Mouse (Mus musculus) Patski (cell line): ENCODE data around the gene Ran. TPM values are rescaled to one million over a fixed set of nuclear protein-coding genes. Genes with fewer than 3 reads are reported as not detected.

Experiments
- ATAC-seq: fragments of 100-300 bp; one replicate; pipeline ENCODE4 v1.8.0; 2021
- CTCF ChIA-PET: fragments of 350-600 bp; sonication (Branson Sonifier 250); formaldehyde crosslinking; loops from one replicate; lab custom pipeline; 2022; ENCODE audit warnings: inconsistent platforms; lab: Charles Lee
- POLR2A ChIA-PET: fragments of 350-600 bp; sonication (Branson Sonifier 250); formaldehyde crosslinking; loops from one replicate; lab custom pipeline; 2022; ENCODE audit warnings: antibody characterized with exemption, inconsistent platforms; lab: Charles Lee
- DNase-seq: peaks from one replicate; pipeline ENCODE4 v3.0.0-alpha.2; 2011; ENCODE audit warnings: low read depth, low spot score
- H3K27me3 ChIP-seq: fragments of 371-371 bp; one replicate; pipeline ENCODE4 v1.5.1; 2021
- CTCF ChIP-seq: fragments of 100-300 bp; IDR thresholded peaks from one replicate; pipeline ENCODE4 v1.5.1; 2021
- in situ Hi-C: fragments of 300-500 bp; cut with MboI; formaldehyde crosslinking; loops from 3 replicates; pipeline ENCODE4 v1.11.1; 2018; ENCODE audit warnings: low pct_unique_long_range_greater_than_20kb, mixed read lengths
- polyA plus RNA-seq: library from polyadenylated mRNA; unstranded; gene quantifications from one replicate; pipeline ENCODE4 v1.2.3, GENCODE M21; 2021

Ran gene
- polyA plus RNA-seq, 1 experiment from 2014 or later, result 609 TPM

DNA sequence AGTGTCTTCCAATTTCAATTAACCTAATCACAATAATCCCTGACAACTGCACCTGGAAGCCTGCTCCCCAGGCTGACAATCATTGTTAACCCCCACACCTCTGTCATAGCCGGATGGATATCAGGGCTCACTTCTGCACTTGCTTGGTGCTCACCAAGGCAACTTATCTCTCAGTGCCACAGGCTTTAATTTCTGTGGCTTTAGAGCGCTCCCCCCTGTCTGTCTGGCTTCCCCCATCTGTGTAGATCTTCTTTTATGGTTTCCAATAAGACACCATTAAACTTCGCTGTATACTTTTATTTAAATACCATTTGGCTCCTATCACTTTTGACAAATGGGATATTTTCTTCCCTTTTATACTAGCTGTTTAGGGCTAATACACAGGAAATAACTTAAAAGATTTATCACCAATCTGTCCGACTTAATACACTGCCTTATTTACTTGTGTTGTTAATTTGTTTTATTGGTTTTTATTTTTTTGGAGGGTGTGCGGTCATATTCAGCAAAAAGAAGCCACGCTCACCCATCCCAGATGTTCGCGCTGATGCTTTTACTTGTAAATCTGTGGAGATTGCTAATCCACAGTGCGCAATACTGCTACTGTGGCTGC is 34.9 kb downstream of the Ran start:
- CTCF ChIA-PET, result no interaction called here
- no peak for DNase-seq
- TF ChIP-seq CTCF, result no peak

GRCm38 (mm10) chr5:129059116-129059515 is 39.2 kb downstream of the Ran start:
- CTCF ChIA-PET, result interaction anchor here (1.0 to 1.5 kb wide), 3 partner anchors 28 to 534 kb away, joined by 3 to 7 read pairs (median 6); no protein-coding TSS in a partner anchor
- DNase-seq, result no peak
- in situ Hi-C loops, result loop anchor here (25.0 kb wide), 1 partner anchor 328 kb away; no protein-coding TSS in a partner anchor
- peaks cover 18% of the 10 kb centered on the region for H3K27me3 ChIP-seq
- peak; percentile 40 for ATAC-seq
- TF ChIP-seq CTCF, result peak; percentile 59
- POLR2A ChIA-PET, result interaction anchor here (0.6 kb wide), 3 partner anchors 13 to 537 kb away, joined by 4 read pairs; no protein-coding TSS in a partner anchor

More for the DNA sequence above, 34.9 kb downstream of the Ran start:
- in situ Hi-C loops, result loop anchor here (25.0 kb wide), 1 partner anchor 333 kb away; no protein-coding TSS in a partner anchor
- POLR2A ChIA-PET, result no interaction called here
- ATAC-seq, result no peak
- H3K27me3 ChIP-seq, result peaks cover 20% of the 10 kb centered on the region

GRCm38 (mm10) chr5:129061579-129061978 is 41.7 kb downstream of the Ran start:
- no peak for DNase-seq
- CTCF ChIA-PET, result interaction anchor here (1.6 to 2.7 kb wide), 2 partner anchors 461 to 524 kb away, joined by 4 to 11 read pairs; no protein-coding TSS in a partner anchor
- peak; percentile 92 for TF ChIP-seq CTCF
- peaks cover 17% of the 10 kb centered on the region for H3K27me3 ChIP-seq
- no peak for ATAC-seq
- in situ Hi-C loops, result loop anchor here (5.0 to 25.0 kb wide), 2 partner anchors 326 to 526 kb away; no protein-coding TSS in a partner anchor
- POLR2A ChIA-PET, result no interaction called here

GRCm38 (mm10) chr5:129063037-129063791 is 43.3 kb downstream of the Ran start:
- TF ChIP-seq CTCF, result peak; percentile 84
- ChIA-PET CTCF (interaction anchor here (0.8 to 2.7 kb wide), 12 partner anchors 10 to 530 kb away, joined by 3 to 11 read pairs (median 4); no protein-coding TSS in a partner anchor), POLR2A (interaction anchor here (0.7 kb wide), 1 partner anchor 58 kb away, joined by 3 read pairs; no protein-coding TSS in a partner anchor)
- H3K27me3 ChIP-seq, result peaks cover 10% of the 10 kb centered on the region
- in situ Hi-C loops, result loop anchor here (5.0 to 25.0 kb wide), 2 partner anchors 324 to 524 kb away; no protein-coding TSS in a partner anchor
- DNase-seq, result no peak
- ATAC-seq, result no peak

DNA sequence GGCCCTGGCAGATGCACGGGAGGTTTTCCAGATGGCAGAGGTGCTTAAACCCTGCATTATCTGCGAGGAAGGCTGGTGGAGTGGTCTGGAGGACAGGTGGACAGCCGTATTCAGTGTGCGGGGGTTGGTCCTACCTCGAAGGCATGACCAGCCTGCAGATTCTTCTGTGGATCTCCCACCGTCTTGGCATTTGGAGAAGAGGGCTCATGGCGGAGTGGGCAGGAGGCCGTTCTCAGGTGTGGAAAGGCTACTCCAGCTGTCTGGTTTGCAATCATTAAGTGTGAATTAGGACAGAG is 43.9 kb downstream of the Ran start:
- POLR2A ChIA-PET, result interaction anchor here (1.9 kb wide), 1 partner anchor 520 kb away, joined by 4 read pairs; the partner anchor contains the start of gene Mmp17
- CTCF ChIA-PET, result interaction anchor here (1.4 to 1.7 kb wide), 3 partner anchors 17 to 56 kb away, joined by 4 to 8 read pairs (median 4); no protein-coding TSS in a partner anchor
- no peak for TF ChIP-seq CTCF
- ATAC-seq (no peak), DNase-seq (no peak)
- H3K27me3 ChIP-seq, result peaks cover 8% of the 10 kb centered on the region
- in situ Hi-C loops, result loop anchor here (5.0 to 25.0 kb wide), 2 partner anchors 324 to 524 kb away; no protein-coding TSS in a partner anchor

GRCm38 (mm10) chr5:129064186-129064585 is 44.3 kb downstream of the Ran start:
- ChIA-PET POLR2A (interaction anchor here (0.6 to 1.9 kb wide), 2 partner anchors 186 to 520 kb away, joined by 4 read pairs; partner anchors contain the start of gene Mmp17), CTCF (interaction anchor here (1.5 kb wide), 1 partner anchor 57 kb away, joined by 4 read pairs; no protein-coding TSS in a partner anchor)
- TF ChIP-seq CTCF, result no peak
- ATAC-seq (no peak), DNase-seq (no peak)
- peaks cover 8% of the 10 kb centered on the region for H3K27me3 ChIP-seq
- in situ Hi-C loops, result loop anchor here (5.0 to 25.0 kb wide), 2 partner anchors 323 to 523 kb away; no protein-coding TSS in a partner anchor

DNA sequence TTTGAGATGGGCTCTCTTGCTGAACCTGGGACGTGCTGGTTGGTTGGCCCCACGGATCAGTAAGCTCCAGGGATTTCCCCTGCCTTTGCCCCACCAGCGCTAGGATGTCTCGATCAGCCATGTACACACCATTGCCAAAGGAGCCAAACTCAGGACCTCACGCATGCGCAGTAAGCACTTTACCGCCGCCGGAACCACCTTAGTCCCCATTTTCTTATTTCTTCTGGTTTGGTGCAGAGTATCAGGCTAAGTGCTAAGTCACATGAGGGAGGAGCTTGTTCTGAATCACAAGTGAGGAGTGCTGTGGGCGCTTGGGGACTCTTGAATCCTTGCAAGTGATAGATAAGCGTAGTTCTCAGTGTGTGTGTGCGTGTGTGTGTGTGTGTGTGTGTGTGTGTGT is 45.4 kb downstream of the Ran start:
- in situ Hi-C loops, result loop anchor here (5.0 to 25.0 kb wide), 2 partner anchors 97 to 322 kb away; no protein-coding TSS in a partner anchor
- TF ChIP-seq CTCF, result no peak
- peaks cover 8% of the 10 kb centered on the region for H3K27me3 ChIP-seq
- ATAC-seq (no peak), DNase-seq (no peak)
- ChIA-PET POLR2A (interaction anchor here (0.6 to 1.9 kb wide), 2 partner anchors 519 to 1376 kb away, joined by 3 to 4 read pairs; partner anchors contain the start of gene Mmp17), CTCF (interaction anchor here (1.1 kb wide), 1 partner anchor 9 kb away, joined by 3 read pairs; no protein-coding TSS in a partner anchor)

DNA sequence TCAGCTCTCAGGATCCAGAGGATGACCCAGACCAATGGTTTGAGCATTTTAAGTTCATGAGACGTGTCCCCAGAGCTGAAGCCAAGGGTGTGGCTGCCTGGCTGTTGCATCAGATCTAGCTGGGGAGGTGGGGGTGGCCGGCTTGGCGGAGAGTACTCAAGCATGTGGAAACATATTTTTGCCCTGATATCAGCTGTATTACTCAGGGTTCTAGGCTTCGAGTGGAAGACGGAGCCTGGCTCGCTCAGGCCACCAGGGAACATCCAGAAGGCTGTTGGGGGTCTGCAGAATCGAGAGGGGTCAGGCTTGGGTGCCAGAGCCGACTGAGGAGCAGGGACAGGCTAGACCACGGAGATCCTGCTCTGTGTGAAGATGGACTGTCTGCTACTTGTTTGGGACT is 46.1 kb downstream of the Ran start:
- peak; percentile 24 for DNase-seq
- CTCF ChIA-PET, result interaction anchor here (1.1 kb wide), 1 partner anchor 8 kb away, joined by 3 read pairs; no protein-coding TSS in a partner anchor
- in situ Hi-C loops, result loop anchor here (5.0 to 25.0 kb wide), 2 partner anchors 96 to 321 kb away; no protein-coding TSS in a partner anchor

DNA sequence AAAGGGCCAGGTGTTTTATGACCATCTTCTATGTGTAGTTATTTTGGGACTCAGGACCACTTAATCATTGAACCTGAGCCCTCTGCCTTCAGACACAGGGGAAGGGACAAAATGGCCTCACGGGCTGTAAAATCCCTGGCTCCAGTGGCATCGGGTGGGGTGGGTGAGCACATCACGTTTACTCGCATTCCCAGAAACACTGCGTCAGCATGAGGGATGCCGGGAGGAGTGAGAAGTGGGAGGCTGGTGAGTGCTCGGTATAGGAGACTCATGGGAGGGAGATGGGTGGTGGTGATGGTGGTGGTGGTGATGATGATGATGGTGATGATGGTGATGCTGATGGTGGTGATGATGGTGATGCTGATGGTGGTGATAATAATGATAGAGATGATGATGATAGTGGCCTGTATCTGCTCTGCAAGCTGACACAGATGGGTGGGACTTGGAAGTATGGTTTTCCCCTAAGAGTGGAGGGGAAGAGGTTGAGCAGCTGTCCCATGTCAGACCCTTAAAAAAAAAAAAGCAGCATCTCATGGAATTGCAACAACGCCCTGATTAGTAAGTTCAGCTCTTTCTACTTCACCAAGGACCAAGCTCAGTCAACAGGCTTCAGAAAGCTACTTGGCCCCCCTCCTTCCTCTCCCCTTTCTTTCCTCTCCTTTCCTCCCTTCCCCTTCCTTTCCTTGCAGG is 46.8 kb downstream of the Ran start:
- ATAC-seq (no peak), DNase-seq (no peak)
- ChIA-PET POLR2A (interaction anchor here (0.6 kb wide), 1 partner anchor 1566 kb away, joined by 3 read pairs; no protein-coding TSS in a partner anchor), CTCF (interaction anchor here (1.6 kb wide), 1 partner anchor 85 kb away, joined by 3 read pairs; no protein-coding TSS in a partner anchor)
- no peak for TF ChIP-seq CTCF
- in situ Hi-C loops, result loop anchor here (5.0 to 25.0 kb wide), 2 partner anchors 96 to 321 kb away; no protein-coding TSS in a partner anchor
- peaks cover 3% of the 10 kb centered on the region for H3K27me3 ChIP-seq

More for the DNA sequence above, 46.1 kb downstream of the Ran start:
- ATAC-seq, result peak; percentile 51
- H3K27me3 ChIP-seq, result peaks cover 4% of the 10 kb centered on the region
- TF ChIP-seq CTCF, result no peak
- POLR2A ChIA-PET, result interaction anchor here (0.6 kb wide), 2 partner anchors 1376 to 1567 kb away, joined by 3 read pairs; no protein-coding TSS in a partner anchor
